Mouse (Mus musculus) liver (tissue): ENCODE results near the gene Tmem213.
A peak's percentile ranks its signal among the peaks of the same experiment; 100 is the strongest.

Experiments
- DNase-seq: peaks from one replicate; pipeline ENCODE4 v3.0.0-alpha.2; 2020; ENCODE audit warnings: mixed read lengths

The Tmem213 gene

GRCm38 (mm10) chr6:38159576-38159975, 50.5 kb downstream of the Tmem213 start:
- DNase-seq: no peak

GRCm38 (mm10) chr6:38160102-38160501, 51.0 kb downstream of the Tmem213 start:
- peak; percentile 76 for DNase-seq

- DNase-seq: no peak
Measured at GRCm38 (mm10) chr6:38160556-38160955, 51.5 kb downstream of the Tmem213 start.

- DNase-seq: no peak
Measured at GRCm38 (mm10) chr6:38162825-38163504, 53.9 kb downstream of the Tmem213 start.

- no peak for DNase-seq
Measured at GRCm38 (mm10) chr6:38164705-38165104, 55.6 kb downstream of the Tmem213 start.

GRCm38 (mm10) chr6:38165385-38165784, 56.3 kb downstream of the Tmem213 start:
- no peak for DNase-seq
